Mouse (Mus musculus) bone marrow, adult 2 months (tissue): Measurements from ENCODE around the gene Igfbp6.

ENCODE experiments used
- CTCF ChIP-seq: fragments of 200-500 bp; IDR thresholded peaks from 2 replicates; pipeline ENCODE4 v1.5.1; 2011; ENCODE audit warnings: low read length, control low read depth; ENCODE audit not compliant: control insufficient read depth, insufficient read depth
- POLR2A ChIP-seq: fragments of 200-500 bp; IDR thresholded peaks from 2 replicates; pipeline ENCODE4 v1.6.1; 2011; ENCODE audit warnings: low read depth, mild to moderate bottlenecking, control low read depth, low read length, borderline replicate concordance; ENCODE audit not compliant: control insufficient read depth

DNA sequence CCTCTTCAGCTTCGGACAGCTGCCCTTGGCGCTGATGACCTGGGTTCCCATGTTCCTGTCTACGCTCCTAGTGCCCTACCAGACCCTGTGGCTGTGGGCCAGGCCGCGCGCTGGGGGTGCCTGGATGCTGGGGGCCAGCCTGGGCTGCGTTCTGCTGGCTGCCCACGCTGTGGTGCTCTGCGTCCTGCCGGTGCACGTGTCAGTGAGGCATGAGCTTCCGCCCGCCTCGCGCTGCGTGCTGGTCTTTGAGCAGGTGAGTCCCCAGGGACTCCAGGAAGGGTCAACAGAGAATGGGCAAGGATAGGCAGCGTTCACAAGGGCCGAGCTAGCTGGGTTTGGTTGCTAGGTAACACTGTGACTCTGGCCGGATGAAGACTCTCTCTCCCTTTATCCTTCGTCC lies 12.7 kb downstream of the Igfbp6 start:
- TF ChIP-seq CTCF = no peak
- TF ChIP-seq POLR2A = no peak
